Mouse (Mus musculus): Measurements from ENCODE around the gene Hdhd5.

Gene Hdhd5

GRCm38 (mm10) chr6:120532594-120532993, 1.5 kb upstream of the Hdhd5 start:
- in situ Hi-C loops (cut with MboI, MseI), result no loop called here

DNA sequence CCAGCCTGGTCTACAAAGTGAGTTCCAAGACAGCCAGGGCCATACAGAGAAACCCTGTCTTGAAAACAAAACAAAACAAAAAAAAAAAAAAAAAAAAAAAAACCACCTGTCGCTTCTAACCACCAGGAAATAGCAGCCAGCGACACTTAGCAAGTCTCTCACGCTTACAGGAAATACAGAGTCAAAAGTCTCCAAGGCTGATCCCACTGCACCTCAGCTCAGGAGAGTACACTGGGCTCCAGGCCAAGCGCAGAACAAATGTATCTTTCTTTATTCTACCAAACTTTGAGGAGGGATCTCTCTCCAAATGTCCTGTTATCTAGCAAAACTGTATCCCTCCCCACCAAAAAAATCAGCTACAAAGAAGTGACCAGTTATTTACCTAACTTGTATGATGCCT, 2.0 kb downstream of the Hdhd5 start:
- in situ Hi-C loops (cut with MboI, MseI), result loop anchor here in 1 of 2 experiments (5.0 kb wide), 1 partner anchor 47 kb away; no protein-coding TSS in a partner anchor

- in situ Hi-C loops (cut with MboI, MseI), result loop anchor here in 1 of 2 experiments (5.0 kb wide), 1 partner anchor 42 kb away; no protein-coding TSS in a partner anchor
These were observed 6.3 kb downstream of the Hdhd5 start for GRCm38 (mm10) chr6:120524796-120525195.

- in situ Hi-C loops (cut with MboI, MseI), result no loop called here
These were observed 11.5 kb downstream of the Hdhd5 start for GRCm38 (mm10) chr6:120519647-120520046.

- in situ Hi-C loops (cut with MboI, MseI), result no loop called here
These were observed 13.8 kb downstream of the Hdhd5 start for GRCm38 (mm10) chr6:120517311-120517710.

DNA sequence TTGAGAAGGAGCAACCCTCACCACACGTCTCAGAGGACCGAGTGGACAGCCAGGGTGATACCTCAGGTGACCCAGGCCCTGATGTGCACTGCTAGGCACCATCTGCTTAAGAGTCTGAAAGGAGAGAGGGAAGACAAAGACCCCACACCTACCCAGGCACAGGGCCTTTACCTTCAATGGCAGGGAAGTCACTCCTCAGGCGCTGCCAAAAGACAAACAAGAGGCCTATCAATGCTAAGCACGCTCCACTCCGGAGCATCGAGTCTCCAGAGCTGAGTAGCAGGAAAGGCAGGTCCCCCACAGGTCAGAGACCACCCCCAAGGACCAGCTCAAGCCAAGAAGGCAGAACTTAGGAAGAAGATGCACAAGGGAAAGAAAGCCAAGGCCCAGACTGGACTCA, 14.2 kb downstream of the Hdhd5 start:
- in situ Hi-C loops (cut with MboI, MseI), result no loop called here

DNA sequence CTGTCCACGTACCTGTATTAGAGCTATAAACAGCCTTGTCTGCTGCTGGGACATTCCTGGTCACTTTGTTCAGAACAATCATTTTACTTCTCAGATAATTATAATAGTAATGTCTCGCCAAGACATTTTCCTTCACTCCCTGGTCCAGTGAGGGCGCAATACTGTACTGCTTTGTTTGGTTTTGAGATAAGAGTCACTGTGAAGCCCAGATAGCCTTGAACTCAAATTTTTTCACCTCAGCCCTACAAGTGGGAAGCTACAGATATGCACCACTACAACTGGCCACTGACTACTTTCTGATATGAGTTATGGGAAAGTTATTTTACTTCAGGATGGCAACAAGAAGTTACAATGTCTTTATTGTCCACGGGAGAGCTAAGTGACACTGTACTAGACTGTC, 14.7 kb downstream of the Hdhd5 start:
- in situ Hi-C loops (cut with MboI, MseI), result no loop called here

- in situ Hi-C loops (cut with MboI, MseI), result no loop called here
These were observed 19.9 kb downstream of the Hdhd5 start for GRCm38 (mm10) chr6:120511212-120511611.

GRCm38 (mm10) chr6:120510425-120510824, 20.7 kb downstream of the Hdhd5 start:
- in situ Hi-C loops (cut with MboI, MseI), result no loop called here

DNA sequence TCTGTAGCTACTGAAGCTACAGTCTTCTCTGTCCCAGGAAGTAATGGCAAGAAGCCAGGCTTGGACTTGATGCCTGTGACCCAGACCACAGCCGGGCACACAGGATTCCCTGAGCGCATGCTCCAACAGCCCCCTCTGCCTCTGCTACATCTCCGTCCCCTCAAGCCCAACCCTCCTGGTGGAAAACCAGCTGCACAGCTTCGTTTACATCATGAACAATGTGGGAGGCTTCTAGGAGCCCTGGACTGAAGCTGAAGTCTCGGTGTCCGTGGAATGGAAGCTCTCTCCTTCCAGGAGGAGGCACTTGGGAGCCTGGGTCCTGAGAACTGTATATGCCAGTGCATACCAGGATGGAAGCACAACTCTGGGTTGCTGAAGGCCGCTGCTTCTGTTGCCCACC, 21.1 kb downstream of the Hdhd5 start:
- in situ Hi-C loops (cut with MboI, MseI), result no loop called here

GRCm38 (mm10) chr6:120508645-120509044, 22.5 kb downstream of the Hdhd5 start:
- in situ Hi-C loops (cut with MboI, MseI), result no loop called here

GRCm38 (mm10) chr6:120505531-120505930, 25.6 kb downstream of the Hdhd5 start:
- in situ Hi-C loops (cut with MboI, MseI), result no loop called here

DNA sequence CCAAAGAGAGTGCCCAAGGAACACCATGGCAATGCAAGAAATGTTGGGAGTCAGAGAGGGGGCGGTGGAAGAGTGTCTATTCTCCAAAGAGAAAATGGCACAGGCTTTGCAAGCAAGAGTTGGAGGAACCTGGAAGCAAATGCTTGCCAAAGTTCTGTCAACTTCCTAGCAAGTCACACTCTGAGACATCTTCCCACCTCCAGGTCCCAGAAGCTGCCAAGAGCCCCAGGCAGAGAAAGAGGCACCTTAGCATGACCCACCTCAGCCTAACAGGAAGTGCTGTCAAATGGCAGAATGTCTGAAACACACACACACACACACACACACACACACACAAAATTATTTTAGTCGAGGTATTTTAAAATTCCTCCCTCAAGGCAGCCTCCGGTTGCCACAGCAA, 27.1 kb downstream of the Hdhd5 start:
- in situ Hi-C loops (cut with MboI, MseI), result no loop called here

GRCm38 (mm10) chr6:120496544-120496943, 34.6 kb downstream of the Hdhd5 start:
- in situ Hi-C loops (cut with MboI, MseI), result no loop called here

- in situ Hi-C loops (cut with MboI, MseI), result no loop called here
These were observed 37.5 kb downstream of the Hdhd5 start, which contains the start of gene Tmem121b for GRCm38 (mm10) chr6:120493374-120494181. Gene Tmem121b (minus strand): TSS chr6:120493807.

- in situ Hi-C loops (cut with MboI, MseI), result no loop called here
These were observed 38.4 kb downstream of the Hdhd5 start for GRCm38 (mm10) chr6:120492499-120493373.

GRCm38 (mm10) chr6:120491862-120492498, 39.1 kb downstream of the Hdhd5 start:
- in situ Hi-C loops (cut with MboI, MseI), result no loop called here

GRCm38 (mm10) chr6:120491064-120491463, 40.1 kb downstream of the Hdhd5 start:
- in situ Hi-C loops (cut with MboI, MseI), result no loop called here

GRCm38 (mm10) chr6:120489461-120489860, 41.7 kb downstream of the Hdhd5 start:
- in situ Hi-C loops (cut with MboI, MseI), result loop anchor here in 1 of 2 experiments (5.0 kb wide), 1 partner anchor 1122 kb away; no protein-coding TSS in a partner anchor

- in situ Hi-C loops (cut with MboI, MseI), result loop anchor here in 1 of 2 experiments (5.0 kb wide), 1 partner anchor 1121 kb away; no protein-coding TSS in a partner anchor
These were observed 42.5 kb downstream of the Hdhd5 start for GRCm38 (mm10) chr6:120488647-120489046.

DNA sequence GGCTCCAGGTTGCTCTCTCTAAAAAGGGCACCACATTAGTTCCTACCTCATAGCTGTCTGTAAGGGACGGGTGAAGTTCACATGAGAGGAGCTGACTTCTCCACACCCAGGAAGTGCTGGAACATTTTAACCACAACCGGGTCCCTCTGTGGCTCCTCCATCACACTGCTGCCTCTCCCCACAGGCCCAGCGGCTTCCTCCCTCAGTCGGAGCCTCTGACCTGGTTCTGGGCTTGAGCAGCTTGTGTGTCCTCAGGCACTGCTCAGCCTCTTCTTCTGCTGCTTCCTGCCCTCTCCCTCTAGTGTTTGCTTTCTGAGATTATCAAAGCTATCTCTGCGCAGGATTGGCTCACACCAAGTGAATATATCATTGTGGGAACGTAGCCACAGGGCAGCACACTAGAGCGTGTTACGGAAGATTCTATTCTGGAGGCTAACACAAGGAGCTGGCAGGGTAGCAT, 45.0 kb downstream of the Hdhd5 start:
- in situ Hi-C loops (cut with MboI, MseI), result loop anchor here in 1 of 2 experiments (5.0 kb wide), 1 partner anchor 1119 kb away; no protein-coding TSS in a partner anchor

All from T-helper 17 cell (primary cell).